Mouse (Mus musculus) heart, embryonic 12.5 days (tissue): ENCODE results near the gene Epdr1. TPM values are rescaled to one million over a fixed set of nuclear protein-coding genes. Genes with fewer than 3 reads are reported as not detected.
"Not testable (repeated sequence)": the region's sequence is repeated elsewhere in the genome, so short reads cannot be mapped to it uniquely, and the experiment has no call there.

ENCODE experiments used
- ATAC-seq: fragments of 200-750 bp; cut with Nextera tagmentation; 2 replicates; pipeline ENCODE4 v1.8.0; 2017; ENCODE audit warnings: moderate TSS enrichment, moderate library complexity; ENCODE audit not compliant: insufficient number of reproducible peaks, low FRiP score
- H3K27ac ChIP-seq: fragments of 300-500 bp; sonication (generic); 2 replicates; pipeline ENCODE4 v1.5.1; 2016; ENCODE audit warnings: mild to moderate bottlenecking, moderate library complexity; ENCODE audit not compliant: poor library complexity, severe bottlenecking
- H3K27me3 ChIP-seq: fragments of 300-500 bp; sonication (generic); replicated peaks from 2 replicates; pipeline ENCODE4 v1.6.1; 2016; ENCODE audit warnings: mild to moderate bottlenecking, moderate library complexity
- H3K36me3 ChIP-seq: fragments of 300-500 bp; sonication (generic); 2 replicates; pipeline ENCODE4 v1.6.1; 2016; ENCODE audit warnings: mild to moderate bottlenecking, moderate library complexity
- H3K4me1 ChIP-seq: fragments of 300-500 bp; sonication (generic); replicated peaks from 2 replicates; pipeline ENCODE4 v1.6.1; 2016; ENCODE audit warnings: mild to moderate bottlenecking
- H3K4me2 ChIP-seq: fragments of 300-500 bp; sonication (generic); 2 replicates; pipeline ENCODE4 v1.6.1; 2016; ENCODE audit warnings: mild to moderate bottlenecking, moderate library complexity
- H3K4me3 ChIP-seq: fragments of 300-500 bp; sonication (generic); 2 replicates; pipeline ENCODE4 v1.5.1; 2016; ENCODE audit warnings: mild to moderate bottlenecking
- H3K9ac ChIP-seq: fragments of 300-500 bp; sonication (generic); 2 replicates; pipeline ENCODE4 v1.6.1; 2016; ENCODE audit warnings: mild to moderate bottlenecking, moderate library complexity
- H3K9me3 ChIP-seq: fragments of 300-500 bp; sonication (generic); replicated peaks from 2 replicates; pipeline ENCODE4 v1.6.1; 2016; ENCODE audit warnings: mild to moderate bottlenecking, moderate library complexity
- WGBS: fragments of 180-500 bp; shearing (Covaris S2); methylation state at CpG from one replicate; pipeline ENCODE4 v1.1.7; 2016; 5-methylcytosine and 5-hydroxymethylcytosine counted together
- polyA plus RNA-seq: library from polyadenylated mRNA; unstranded; fragments of >200 nt; fragmentation: Nextera tagmentation; extraction: Ambion mirVana; gene quantifications from 2 replicates; pipeline ENCODE4 v1.2.1, GENCODE M21; 2016

Gene Epdr1
- polyA plus RNA-seq, 1 experiment from 2014 or later: 38.0 TPM

GRCm38 (mm10) chr13:19603719-19604118, 16.0 kb downstream of the Epdr1 start:
- H3K36me3 ChIP-seq: no peaks in the 10 kb centered on the region
- no peak overlapping the region for H3K4me2 ChIP-seq
- no peak for ATAC-seq
- no peaks in the 10 kb centered on the region for H3K9me3 ChIP-seq
- H3K27ac ChIP-seq: no peak overlapping the region
- no peak overlapping the region for H3K4me3 ChIP-seq
- H3K4me1 ChIP-seq: no peaks in the 10 kb centered on the region
- WGBS: 71% methylated on average over 1 of the region's 1 CpGs
- H3K9ac ChIP-seq: no peak overlapping the region
- H3K27me3 ChIP-seq: no peaks in the 10 kb centered on the region

GRCm38 (mm10) chr13:19602531-19602930, 17.2 kb downstream of the Epdr1 start:
- WGBS: 75% methylated on average over 1 of the region's 1 CpGs
- no peak overlapping the region for H3K4me2 ChIP-seq

GRCm38 (mm10) chr13:19599242-19599641, 20.5 kb downstream of the Epdr1 start:
- Histone ChIP-seq H3K27me3 (no peaks in the 10 kb centered on the region), H3K9me3 (no peaks in the 10 kb centered on the region), H3K4me3 (no peak overlapping the region), H3K36me3 (no peaks in the 10 kb centered on the region), H3K4me2 (no peak overlapping the region), H3K4me1 (no peaks in the 10 kb centered on the region), H3K27ac (no peak overlapping the region), H3K9ac (no peak overlapping the region)
- no peak for ATAC-seq
- WGBS: 82% methylated on average over 6 of the region's 6 CpGs

More at GRCm38 (mm10) chr13:19602531-19602930, 17.2 kb downstream of the Epdr1 start:
- Histone ChIP-seq H3K4me3 (no peak overlapping the region), H3K27me3 (no peaks in the 10 kb centered on the region), H3K4me1 (no peaks in the 10 kb centered on the region), H3K9ac (no peak overlapping the region), H3K9me3 (no peaks in the 10 kb centered on the region), H3K27ac (no peak overlapping the region), H3K36me3 (no peaks in the 10 kb centered on the region)
- no peak for ATAC-seq

- 91% methylated on average over 1 of the region's 1 CpGs for WGBS
- ATAC-seq: no peak
- no peaks in the 10 kb centered on the region for H3K27me3 ChIP-seq
- no peak overlapping the region for H3K4me3 ChIP-seq
- H3K36me3 ChIP-seq: no peaks in the 10 kb centered on the region
- peaks cover 13% of the 10 kb centered on the region for H3K4me1 ChIP-seq
- no peak overlapping the region for H3K4me2 ChIP-seq
- no peak overlapping the region for H3K9ac ChIP-seq
- no peaks in the 10 kb centered on the region for H3K9me3 ChIP-seq
- no peak overlapping the region for H3K27ac ChIP-seq
These were observed 24.6 kb downstream of the Epdr1 start for GRCm38 (mm10) chr13:19595141-19595540.

GRCm38 (mm10) chr13:19590996-19591759, 28.5 kb downstream of the Epdr1 start:
- no peaks in the 10 kb centered on the region for H3K36me3 ChIP-seq
- H3K4me3 ChIP-seq: no peak overlapping the region
- no peak overlapping the region for H3K4me2 ChIP-seq
- 75% methylated on average over 3 of the region's 3 CpGs for WGBS
- ATAC-seq: no peak
- no peak overlapping the region for H3K27ac ChIP-seq
- H3K9ac ChIP-seq: no peak overlapping the region
- no peaks in the 10 kb centered on the region for H3K27me3 ChIP-seq
- no peaks in the 10 kb centered on the region for H3K9me3 ChIP-seq
- peaks cover 13% of the 10 kb centered on the region for H3K4me1 ChIP-seq

- H3K9ac ChIP-seq: no peak overlapping the region
- no peak overlapping the region for H3K4me3 ChIP-seq
- 76% methylated on average over 3 of the region's 3 CpGs for WGBS
- no peaks in the 10 kb centered on the region for H3K27me3 ChIP-seq
- no peaks in the 10 kb centered on the region for H3K9me3 ChIP-seq
- no peaks in the 10 kb centered on the region for H3K36me3 ChIP-seq
- H3K4me1 ChIP-seq: no peaks in the 10 kb centered on the region
- no peak for ATAC-seq
- H3K4me2 ChIP-seq: no peak overlapping the region
- no peak overlapping the region for H3K27ac ChIP-seq
These were observed 43.8 kb downstream of the Epdr1 start for GRCm38 (mm10) chr13:19575947-19576346.

- not testable (repeated sequence) for H3K4me2 ChIP-seq, H3K9me3 ChIP-seq, H3K27me3 ChIP-seq, H3K4me1 ChIP-seq, H3K27ac ChIP-seq, ATAC-seq, H3K9ac ChIP-seq, H3K4me3 ChIP-seq, H3K36me3 ChIP-seq
- WGBS: 76% methylated on average over 2 of the region's 2 CpGs
These were observed 45.0 kb downstream of the Epdr1 start for GRCm38 (mm10) chr13:19574723-19575122.

GRCm38 (mm10) chr13:19570166-19570565, 49.6 kb downstream of the Epdr1 start:
- not testable (repeated sequence) for H3K4me1 ChIP-seq, H3K27me3 ChIP-seq, H3K4me3 ChIP-seq, H3K4me2 ChIP-seq, H3K36me3 ChIP-seq, H3K9me3 ChIP-seq, H3K27ac ChIP-seq, H3K9ac ChIP-seq, ATAC-seq

GRCm38 (mm10) chr13:19562510-19562909, 57.2 kb downstream of the Epdr1 start:
- H3K36me3 ChIP-seq: no peaks in the 10 kb centered on the region
- no peaks in the 10 kb centered on the region for H3K27me3 ChIP-seq
- H3K4me3 ChIP-seq: no peak overlapping the region
- no peak overlapping the region for H3K9ac ChIP-seq
- no peak overlapping the region for H3K4me2 ChIP-seq
- 79% methylated on average over 1 of the region's 1 CpGs for WGBS
- no peaks in the 10 kb centered on the region for H3K4me1 ChIP-seq
- H3K27ac ChIP-seq: no peak overlapping the region
- ATAC-seq: no peak
- H3K9me3 ChIP-seq: no peaks in the 10 kb centered on the region

- no peak overlapping the region for H3K27ac ChIP-seq
- ATAC-seq: no peak
- no peak overlapping the region for H3K9ac ChIP-seq
These were observed 64.3 kb downstream of the Epdr1 start for GRCm38 (mm10) chr13:19555391-19555790.

More at GRCm38 (mm10) chr13:19555391-19555790, 64.3 kb downstream of the Epdr1 start:
- Histone ChIP-seq H3K4me3 (no peak overlapping the region), H3K4me2 (no peak overlapping the region), H3K36me3 (no peaks in the 10 kb centered on the region), H3K9me3 (no peaks in the 10 kb centered on the region), H3K4me1 (no peaks in the 10 kb centered on the region), H3K27me3 (no peaks in the 10 kb centered on the region)
- 88% methylated on average over 4 of the region's 4 CpGs for WGBS
